7 mouse cellular contexts compared by ENCODE assay signal in genomic region chr10:80569664-80570066, GRCm38 (mm10). TPM values are rescaled to one million over a fixed set of nuclear protein-coding genes. Genes with fewer than 3 reads are reported as not detected.
A peak's percentile ranks its signal among the peaks of the same experiment; 100 is the strongest.
DNase-seq lines count a peak whose midpoint lies in the region; TF ChIP-seq lines count a peak whose summit lies in the region.

No protein-coding gene starts in this region.

- H3K4me1 ChIP-seq in E14TG2a.4 (replicated peaks; ENCODE audit: low read depth, low read length): peaks cover 97% of the 10 kb centered on the region

- no peaks in the 10 kb centered on the region for H3K27me3 ChIP-seq in E14TG2a.4 (ENCODE audit: insufficient read depth, low read length)

- intact Hi-C loops in left cerebral cortex, postnatal 36 days (cut with DNase I): loop anchor here (5.0 kb wide), 1 partner anchor 118 kb away; no protein-coding TSS in a partner anchor

- peak overlapping the region; percentile 72 for H3K4me3 ChIP-seq in E14TG2a.4 (replicated peaks; ENCODE audit: low read length)

- H3K36me3 ChIP-seq in E14TG2a.4 (ENCODE audit: insufficient read depth, low read length): peaks cover 54% of the 10 kb centered on the region

- DNase-seq in R1 (ENCODE audit: low read depth, low spot score): peak; percentile 92
- DNase-seq in gastrocnemius, postnatal 10 days: peak; percentile 67
- DNase-seq in kidney, adult 8-10 months: peak; percentile 73 to 74
- peak; percentile 87 for DNase-seq in lung, postnatal 10 days
- peak; percentile 92 to 93 for DNase-seq in spleen, postnatal 4 days (ENCODE audit: low spot score in 2 of 2)
- no peak for DNase-seq in left cerebral cortex, postnatal 36 days (ENCODE audit: low spot score in 2 of 2)

- H3K9me3 ChIP-seq in E14TG2a.4 (ENCODE audit: low read length): no peaks in the 10 kb centered on the region

- TF ChIP-seq CTCF in E14TG2a.4 (conservative IDR thresholded peaks at IDR 0.05; ENCODE audit: low read length): no peak

RNA-seq across cellular contexts. Expression of gene Klf16, which starts 7.5 kb away (rescaled TPM):
- 1 to 10 TPM; 3.5 to 5.8 TPM for total RNA-seq in gastrocnemius, postnatal 10 days (2021)
- total RNA-seq in left cerebral cortex, postnatal 36 days (2021): 10 to 100 TPM; 51.6 to 54.2 TPM

RNA-seq across cellular contexts. Expression of gene Rexo1, which starts 8.3 kb away (rescaled TPM):
- 10 to 100 TPM; 13.1 to 16.7 TPM for total RNA-seq in gastrocnemius, postnatal 10 days (2021)
- 10 to 100 TPM; 43.5 to 56.8 TPM for total RNA-seq in left cerebral cortex, postnatal 36 days (2021)

RNA-seq across cellular contexts. Expression of gene Abhd17a, which starts 20.5 kb away (rescaled TPM):
- 10 to 100 TPM; 69.6 to 73.3 TPM for total RNA-seq in gastrocnemius, postnatal 10 days (2021)
- total RNA-seq in left cerebral cortex, postnatal 36 days (2021): 100 to 1,000 TPM; 181 to 238 TPM

RNA-seq across cellular contexts. Expression of gene Atp8b3, which starts 30.7 kb away (rescaled TPM):
- total RNA-seq in gastrocnemius, postnatal 10 days (2021): not detected
- total RNA-seq in left cerebral cortex, postnatal 36 days (2021): under 1 TPM; 0.20 to 0.27 TPM

RNA-seq across cellular contexts. Expression of gene Scamp4, which starts 33.0 kb away (rescaled TPM):
- total RNA-seq in gastrocnemius, postnatal 10 days (2021): 10 to 100 TPM; 18.4 to 23.9 TPM
- total RNA-seq in left cerebral cortex, postnatal 36 days (2021): 10 to 100 TPM; 40.1 to 45.1 TPM

Comparison
In these comparisons a context has a peak if more than half of its experiments do, and no peak if none do; other contexts are left out.
1. DNase-seq: peak in R1 (single experiment), gastrocnemius, postnatal 10 days (single experiment), kidney, adult 8-10 months (2 of 2), lung, postnatal 10 days (single experiment) and spleen, postnatal 4 days (2 of 2); none in left cerebral cortex, postnatal 36 days (0 of 2).
2. RNA of gene Klf16, which starts 7.5 kb away (total RNA-seq): 51.6 to 54.2 TPM in left cerebral cortex, postnatal 36 days; 3.5 to 5.8 TPM in gastrocnemius, postnatal 10 days; every median in the first group is over 4 times any median in the second.